In the genomic region with DNA sequence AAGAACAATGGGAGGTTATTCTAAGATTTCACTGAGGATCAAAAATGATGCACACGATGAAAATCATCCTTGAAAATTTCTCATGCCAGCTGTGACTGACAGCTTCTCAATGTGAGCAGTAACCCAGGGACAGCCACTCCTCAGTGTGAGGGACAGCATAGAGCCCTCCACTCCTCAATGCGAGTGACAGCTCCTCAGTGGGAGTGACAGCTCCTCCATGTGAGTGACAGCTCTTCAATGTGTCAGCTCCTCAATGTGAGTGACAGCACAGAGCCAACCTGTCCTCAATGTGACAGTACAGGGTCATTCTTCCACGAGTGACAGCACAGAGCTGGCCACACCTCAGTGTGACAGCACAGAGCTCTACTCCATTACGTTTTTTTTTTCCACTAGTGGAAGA, we compare ENCODE assay signal across 27 mouse cellular contexts.
"Had no signal": no experiment of that assay in that cellular context is flagged by ENCODE, and none has a peak within 500 bp of the region (broad histone marks: within the 10 kb centered on the region; RNA-seq: fewer than 3 reads in every experiment).

No protein-coding gene starts in this region.

- H3K4me2 ChIP-seq: embryonic facial prominence, embryonic 12.5 days; embryonic facial prominence, embryonic 13.5 days; embryonic facial prominence, embryonic 15.5 days; forebrain, embryonic 12.5 days; forebrain, embryonic 13.5 days had no signal

- H3K9ac ChIP-seq: embryonic facial prominence, embryonic 12.5 days; embryonic facial prominence, embryonic 13.5 days; embryonic facial prominence, embryonic 15.5 days; forebrain, embryonic 12.5 days; forebrain, embryonic 13.5 days had no signal

- DNase-seq: cerebellum, adult 18-20 months; cerebellum, adult 2 months; cerebellum, adult 8-10 months; cerebellum, adult 9-10 months; cerebellum, adult 9-11 months; cerebellum, postnatal 10 days; cerebellum, postnatal 14 days; cerebellum, postnatal 25 days; cerebellum, postnatal 36 days; embryo, embryonic 11 days; gastrocnemius, adult 2 months; gastrocnemius, postnatal 10 days; gastrocnemius, postnatal 14 days; gastrocnemius, postnatal 25 days; gastrocnemius, postnatal 36 days; heart, adult 18-20 months; heart, adult 2 months had no signal

- H3K4me1 ChIP-seq: embryonic facial prominence, embryonic 15.5 days; forebrain, embryonic 12.5 days; forebrain, embryonic 13.5 days had no signal

- ATAC-seq: forebrain, embryonic 13.5 days; forebrain, embryonic 14.5 days; forebrain, embryonic 16.5 days had no signal

- H3K36me3 ChIP-seq: embryonic facial prominence, embryonic 10.5 days; embryonic facial prominence, embryonic 12.5 days; embryonic facial prominence, embryonic 13.5 days; embryonic facial prominence, embryonic 15.5 days; forebrain, embryonic 10.5 days; forebrain, embryonic 12.5 days had no signal

- H3K9me3 ChIP-seq: embryonic facial prominence, embryonic 10.5 days; embryonic facial prominence, embryonic 12.5 days; embryonic facial prominence, embryonic 13.5 days; embryonic facial prominence, embryonic 15.5 days; forebrain, embryonic 10.5 days; forebrain, embryonic 12.5 days; forebrain, embryonic 13.5 days had no signal

- H3K27ac ChIP-seq: embryonic facial prominence, embryonic 10.5 days; embryonic facial prominence, embryonic 12.5 days; embryonic facial prominence, embryonic 13.5 days; embryonic facial prominence, embryonic 15.5 days; forebrain, embryonic 10.5 days; forebrain, embryonic 12.5 days; forebrain, embryonic 13.5 days; gastrocnemius, adult 2 months; heart, adult 2 months had no signal

- H3K4me3 ChIP-seq: embryonic facial prominence, embryonic 10.5 days; embryonic facial prominence, embryonic 12.5 days; embryonic facial prominence, embryonic 13.5 days; embryonic facial prominence, embryonic 15.5 days; erythroblast, embryonic 14.5 days; forebrain, embryonic 10.5 days; forebrain, embryonic 12.5 days; forebrain, embryonic 13.5 days; gastrocnemius, adult 2 months; heart, adult 2 months had no signal

- H3K27me3 ChIP-seq: embryonic facial prominence, embryonic 12.5 days; embryonic facial prominence, embryonic 13.5 days; embryonic facial prominence, embryonic 15.5 days; forebrain, embryonic 12.5 days; forebrain, embryonic 13.5 days had no signal
